Mouse (Mus musculus): Measurements from ENCODE around the gene Sf3a3.

DNA sequence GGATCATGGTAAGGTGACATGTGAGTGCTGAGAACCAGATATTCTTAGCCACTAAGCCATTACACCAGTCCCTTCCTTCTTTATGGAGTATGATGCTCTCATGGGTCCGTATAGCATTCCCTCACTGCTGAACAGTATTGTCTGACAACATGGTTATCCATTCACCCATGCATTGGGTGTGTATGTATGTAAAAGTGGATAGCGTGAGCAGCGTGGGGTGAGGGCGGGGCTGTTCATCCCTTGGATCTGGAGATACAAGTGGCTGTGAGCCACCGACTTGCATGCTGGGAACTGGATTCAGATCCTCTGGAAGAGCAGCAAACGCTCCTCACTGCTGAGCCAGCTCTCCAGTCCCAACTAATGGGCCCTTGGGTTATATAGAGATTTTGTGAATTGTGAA is 2.0 kb upstream of the Sf3a3 start:
- TF ChIP-seq CTCF (IDR thresholded peaks at IDR 0.05; ENCODE audit: low read depth, low read length): no peak
- no peak for TF ChIP-seq GATA2 (IDR thresholded peaks at IDR 0.05; ENCODE audit: borderline replicate concordance, low read depth, low read length)
- no peak for TF ChIP-seq POLR2AphosphoS5 (IDR thresholded peaks at IDR 0.05; ENCODE audit: insufficient replicate concordance, low read depth, low read length)
- TF ChIP-seq GATA1 (IDR thresholded peaks at IDR 0.05; ENCODE audit: borderline replicate concordance, low read length): no peak
- no peak for TF ChIP-seq TAL1 (conservative IDR thresholded peaks at IDR 0.05; ENCODE audit: low read depth, low read length)
